Mouse (Mus musculus): Measurements from ENCODE around the gene Mgat2. TPM values are rescaled to one million over a fixed set of nuclear protein-coding genes. Genes with fewer than 3 reads are reported as not detected.

Gene Mgat2
- total and polyA plus RNA-seq, 3 experiments: 40.9 to 65.3 TPM; not detected in 1

- Histone ChIP-seq H3K79me2 (ENCODE audit: control insufficient read depth, insufficient read depth, low read length, poor library complexity) (no peaks in the 10 kb centered on the region), H3K9me3 (replicated peaks; ENCODE audit: insufficient read depth, low read length) (no peaks in the 10 kb centered on the region), H3K27ac (ENCODE audit: control insufficient read depth, low read depth, low read length) (no peak overlapping the region), H3K27me3 (ENCODE audit: control insufficient read depth in 1 of 2, insufficient read depth in 2 of 2, low read length in 2 of 2) (no peaks in the 10 kb centered on the region), H3K9ac (ENCODE audit: control insufficient read depth, low read depth, low read length, poor library complexity, severe bottlenecking) (no peak overlapping the region), H3K4me3 (ENCODE audit: control insufficient read depth in 1 of 2, insufficient read depth in 1 of 2, low read depth in 2 of 2, low read length in 2 of 2) (no peak overlapping the region), H3K4me1 (ENCODE audit: control insufficient read depth in 1 of 2, insufficient read depth in 2 of 2, low read length in 2 of 2) (no peaks in the 10 kb centered on the region), H3K36me3 (ENCODE audit: control insufficient read depth in 1 of 2, insufficient read depth in 2 of 2, low read length in 2 of 2) (no peaks in the 10 kb centered on the region; a peak in 2 of 4 replicates)
- DNase-seq (ENCODE audit: low read depth, low spot score): peak; percentile 48
- peak; percentile 25 for TF ChIP-seq RAD21 (IDR thresholded peaks at IDR 0.05; ENCODE audit: low read depth, low read length)
- TF ChIP-seq SMC3 (IDR thresholded peaks at IDR 0.05; ENCODE audit: low read depth, low read length): peak; percentile 60
- no peak for TF ChIP-seq USF2 (IDR thresholded peaks at IDR 0.05; ENCODE audit: borderline replicate concordance in 1 of 2, insufficient read depth in 1 of 2, low read depth in 1 of 2, low read length in 2 of 2)
- TF ChIP-seq RCOR1 (IDR thresholded peaks at IDR 0.05; ENCODE audit: low read depth, low read length): no peak
- TF ChIP-seq NRF1 (IDR thresholded peaks at IDR 0.05; ENCODE audit: insufficient read depth, low read depth, low read length, poor library complexity, severe bottlenecking): no peak
- peak; percentile 26 to 47 (median 41); a peak in 5 of 6 replicates for TF ChIP-seq CTCF (IDR thresholded peaks at IDR 0.05 in 2 of 3, conservative IDR thresholded peaks at IDR 0.05 in 1 of 3; ENCODE audit: control insufficient read depth in 1 of 3, insufficient read depth in 1 of 3, low read depth in 2 of 3, low read length in 3 of 3, poor library complexity in 1 of 3, severe bottlenecking in 1 of 3)
- TF ChIP-seq TAL1 (IDR thresholded peaks at IDR 0.05; ENCODE audit: low read length): no peak
- no peak for TF ChIP-seq KAT2A (conservative IDR thresholded peaks at IDR 0.05; ENCODE audit: low read depth, low read length)
- TF ChIP-seq ETS1 (IDR thresholded peaks at IDR 0.05; ENCODE audit: low read depth, low read length): no peak
- no peak for TF ChIP-seq E2F4 (IDR thresholded peaks at IDR 0.05; ENCODE audit: borderline replicate concordance, low read depth, low read length)
- no peak for TF ChIP-seq MAX (IDR thresholded peaks at IDR 0.05; ENCODE audit: low read length)
- no peak for TF ChIP-seq MEF2A (IDR thresholded peaks at IDR 0.05; ENCODE audit: extremely low read depth, insufficient replicate concordance, low read depth, low read length, poor library complexity, severe bottlenecking)
These were observed 27.1 kb downstream of the Mgat2 start for GRCm38 (mm10) chr12:69211057-69211456.

- no peaks in the 10 kb centered on the region; a peak in 2 of 4 replicates for H3K36me3 ChIP-seq (ENCODE audit: control insufficient read depth in 1 of 2, insufficient read depth in 2 of 2, low read length in 2 of 2)
- TF ChIP-seq MYB (IDR thresholded peaks at IDR 0.05; ENCODE audit: low read depth, low read length) (no peak), ETS1 (IDR thresholded peaks at IDR 0.05; ENCODE audit: low read depth, low read length) (no peak), ZKSCAN1 (IDR thresholded peaks at IDR 0.05; ENCODE audit: low read depth, low read length) (no peak), MYC (IDR thresholded peaks at IDR 0.05; ENCODE audit: low read depth, low read length) (no peak), SMC3 (IDR thresholded peaks at IDR 0.05; ENCODE audit: low read depth, low read length) (peak; percentile 5; the same call in 1 of the 2 replicates), CTCF (IDR thresholded peaks at IDR 0.05 in 2 of 3, conservative IDR thresholded peaks at IDR 0.05 in 1 of 3; ENCODE audit: control insufficient read depth in 1 of 3, insufficient read depth in 1 of 3, low read depth in 2 of 3, low read length in 3 of 3, poor library complexity in 1 of 3, severe bottlenecking in 1 of 3) (peak in 1 of 3 experiments; percentile 30; a peak in 2 of 6 replicates), KAT2A (conservative IDR thresholded peaks at IDR 0.05; ENCODE audit: low read depth, low read length) (no peak), TAL1 (IDR thresholded peaks at IDR 0.05; ENCODE audit: low read length) (no peak), NELFE (IDR thresholded peaks at IDR 0.05; ENCODE audit: low read depth, low read length) (no peak), JUND (IDR thresholded peaks at IDR 0.05; ENCODE audit: low read depth, low read length) (no peak), UBTF (IDR thresholded peaks at IDR 0.05; ENCODE audit: borderline replicate concordance, insufficient read depth, low read depth, low read length) (no peak), USF1 (IDR thresholded peaks at IDR 0.05; ENCODE audit: low read depth, low read length) (no peak), RCOR1 (IDR thresholded peaks at IDR 0.05; ENCODE audit: low read depth, low read length) (no peak), ZNF384 (IDR thresholded peaks at IDR 0.05; ENCODE audit: low read depth, low read length) (peak; percentile 47; the same call in 1 of the 2 replicates), POLR2A (IDR thresholded peaks at IDR 0.05; ENCODE audit: control insufficient read depth in 1 of 2, insufficient read depth in 1 of 2, low read depth in 1 of 2, low read length in 2 of 2, poor library complexity in 1 of 2) (no peak), E2F4 (IDR thresholded peaks at IDR 0.05; ENCODE audit: borderline replicate concordance, low read depth, low read length) (no peak), TCF12 (IDR thresholded peaks at IDR 0.05; ENCODE audit: low read depth, low read length) (no peak), ELF1 (IDR thresholded peaks at IDR 0.05; ENCODE audit: low read depth, low read length) (no peak), HCFC1 (IDR thresholded peaks at IDR 0.05; ENCODE audit: low read depth, low read length) (no peak), CHD2 (IDR thresholded peaks at IDR 0.05; ENCODE audit: low read length) (no peak), POLR2AphosphoS2 (IDR thresholded peaks at IDR 0.05; ENCODE audit: low read length) (no peak), TBP (IDR thresholded peaks at IDR 0.05; ENCODE audit: low read depth, low read length) (no peak), RAD21 (IDR thresholded peaks at IDR 0.05; ENCODE audit: low read depth, low read length) (no peak), CHD1 (IDR thresholded peaks at IDR 0.05; ENCODE audit: low read depth, low read length) (no peak), GABPA (IDR thresholded peaks at IDR 0.05; ENCODE audit: low read depth, low read length) (no peak)
These were observed 29.3 kb downstream of the Mgat2 start for GRCm38 (mm10) chr12:69213186-69213777.

More at GRCm38 (mm10) chr12:69213186-69213777, 29.3 kb downstream of the Mgat2 start:
- no peaks in the 10 kb centered on the region for H3K79me2 ChIP-seq (ENCODE audit: control insufficient read depth, insufficient read depth, low read length, poor library complexity)
- no peaks in the 10 kb centered on the region for H3K9me3 ChIP-seq (replicated peaks; ENCODE audit: insufficient read depth, low read length)
- no peak for DNase-seq (ENCODE audit: low read depth, low spot score)
- no peak overlapping the region for H3K9ac ChIP-seq (ENCODE audit: control insufficient read depth, low read depth, low read length, poor library complexity, severe bottlenecking)
- no peaks in the 10 kb centered on the region for H3K27me3 ChIP-seq (ENCODE audit: control insufficient read depth in 1 of 2, insufficient read depth in 2 of 2, low read length in 2 of 2)
- no peak overlapping the region for H3K4me3 ChIP-seq (ENCODE audit: control insufficient read depth in 1 of 2, insufficient read depth in 1 of 2, low read depth in 2 of 2, low read length in 2 of 2)
- H3K27ac ChIP-seq (ENCODE audit: control insufficient read depth, low read depth, low read length): no peak overlapping the region
- H3K4me1 ChIP-seq (ENCODE audit: control insufficient read depth in 1 of 2, insufficient read depth in 2 of 2, low read length in 2 of 2): no peaks in the 10 kb centered on the region
